Mouse (Mus musculus) spleen, adult 2 months (tissue): ENCODE data around the gene Asprv1.

Source experiments
- CTCF ChIP-seq: fragments of 200-500 bp; IDR thresholded peaks from 2 replicates; pipeline ENCODE4 v1.5.1; 2011; ENCODE audit warnings: mild to moderate bottlenecking, inconsistent platforms; ENCODE audit not compliant: insufficient read depth, insufficient read length, insufficient replicate concordance; ENCODE audit errors: extremely low read depth
- POLR2A ChIP-seq: fragments of 200-500 bp; IDR thresholded peaks from 2 replicates; pipeline ENCODE4 v1.6.1; 2011; ENCODE audit warnings: low read depth, low read length, inconsistent platforms

- TF ChIP-seq CTCF (no peak), POLR2A (no peak)
These were observed 48.7 kb upstream of the Asprv1 start for GRCm38 (mm10) chr6:86579066-86579784.
